Mouse (Mus musculus): ENCODE measurements around the gene Dock2. TPM values are rescaled to one million over a fixed set of nuclear protein-coding genes. Genes with fewer than 3 reads are reported as not detected.

Gene Dock2
- polyA plus RNA-seq, 1 experiment, result 35.9 TPM

- Histone ChIP-seq H3K4me1 (ENCODE audit: control insufficient read depth, insufficient read depth, insufficient read length) (no peaks in the 10 kb centered on the region; the same call in 1 of the 2 replicates), H3K4me3 (ENCODE audit: extremely low read depth, insufficient read depth, insufficient read length) (no peak overlapping the region), H3K27ac (ENCODE audit: insufficient read depth, low read length) (no peak overlapping the region), H3K36me3 (ENCODE audit: control insufficient read depth, insufficient read depth, low read length) (peaks cover 1% of the 10 kb centered on the region; the same call in 1 of the 2 replicates), H3K27me3 (ENCODE audit: control insufficient read depth, insufficient read depth, low read length) (no peaks in the 10 kb centered on the region)
- TF ChIP-seq CTCF (IDR thresholded peaks at IDR 0.05; ENCODE audit: extremely low read depth, insufficient read depth, insufficient read length, insufficient replicate concordance), result no peak
- no peak for TF ChIP-seq POLR2A (IDR thresholded peaks at IDR 0.05; ENCODE audit: low read depth, low read length)
- DNase-seq (ENCODE audit: low read depth in 1 of 2, low spot score in 2 of 2), result no peak
- WGBS, result 79% methylated on average over 1 of the region's 1 CpGs
These were observed 42.6 kb downstream of the Dock2 start for GRCm38 (mm10) chr11:34741081-34741480.

GRCm38 (mm10) chr11:34739816-34740215, 43.9 kb downstream of the Dock2 start:
- H3K36me3 ChIP-seq (ENCODE audit: control insufficient read depth, insufficient read depth, low read length), result peaks cover 1% of the 10 kb centered on the region; the same call in 1 of the 2 replicates
- TF ChIP-seq POLR2A (IDR thresholded peaks at IDR 0.05; ENCODE audit: low read depth, low read length) (no peak), CTCF (IDR thresholded peaks at IDR 0.05; ENCODE audit: extremely low read depth, insufficient read depth, insufficient read length, insufficient replicate concordance) (no peak)
- no peak overlapping the region for H3K27ac ChIP-seq (ENCODE audit: insufficient read depth, low read length)
- H3K4me1 ChIP-seq (ENCODE audit: control insufficient read depth, insufficient read depth, insufficient read length), result no peaks in the 10 kb centered on the region; the same call in 1 of the 2 replicates
- H3K4me3 ChIP-seq (ENCODE audit: extremely low read depth, insufficient read depth, insufficient read length), result no peak overlapping the region
- peak in 1 of 2 experiments; percentile 15 for DNase-seq (ENCODE audit: low read depth in 1 of 2, low spot score in 2 of 2)
- no peaks in the 10 kb centered on the region for H3K27me3 ChIP-seq (ENCODE audit: control insufficient read depth, insufficient read depth, low read length)
- 92% methylated on average over 3 of the region's 3 CpGs for WGBS

GRCm38 (mm10) chr11:34738945-34739344, 44.7 kb downstream of the Dock2 start:
- 76% methylated on average over 1 of the region's 1 CpGs for WGBS
- Histone ChIP-seq H3K27me3 (ENCODE audit: control insufficient read depth, insufficient read depth, low read length) (no peaks in the 10 kb centered on the region), H3K4me3 (ENCODE audit: extremely low read depth, insufficient read depth, insufficient read length) (no peak overlapping the region), H3K27ac (ENCODE audit: insufficient read depth, low read length) (no peak overlapping the region), H3K4me1 (ENCODE audit: control insufficient read depth, insufficient read depth, insufficient read length) (no peaks in the 10 kb centered on the region; the same call in 1 of the 2 replicates), H3K36me3 (ENCODE audit: control insufficient read depth, insufficient read depth, low read length) (peaks cover 1% of the 10 kb centered on the region; the same call in 1 of the 2 replicates)
- no peak for DNase-seq (ENCODE audit: low read depth in 1 of 2, low spot score in 2 of 2)
- no peak for TF ChIP-seq POLR2A (IDR thresholded peaks at IDR 0.05; ENCODE audit: low read depth, low read length)
- TF ChIP-seq CTCF (IDR thresholded peaks at IDR 0.05; ENCODE audit: extremely low read depth, insufficient read depth, insufficient read length, insufficient replicate concordance), result no peak

- TF ChIP-seq POLR2A (IDR thresholded peaks at IDR 0.05; ENCODE audit: low read depth, low read length), result no peak
- no peak for TF ChIP-seq CTCF (IDR thresholded peaks at IDR 0.05; ENCODE audit: extremely low read depth, insufficient read depth, insufficient read length, insufficient replicate concordance)
- 45% methylated on average over 4 of the region's 4 CpGs for WGBS
These were observed 46.5 kb downstream of the Dock2 start for GRCm38 (mm10) chr11:34737193-34737592.

GRCm38 (mm10) chr11:34734033-34734432, 49.7 kb downstream of the Dock2 start:
- H3K27ac ChIP-seq (ENCODE audit: insufficient read depth, low read length), result no peak overlapping the region
- TF ChIP-seq POLR2A (IDR thresholded peaks at IDR 0.05; ENCODE audit: low read depth, low read length) (no peak), CTCF (IDR thresholded peaks at IDR 0.05; ENCODE audit: extremely low read depth, insufficient read depth, insufficient read length, insufficient replicate concordance) (no peak)
- WGBS, result 77% methylated on average over 3 of the region's 3 CpGs
- no peaks in the 10 kb centered on the region; the same call in 1 of the 2 replicates for H3K4me1 ChIP-seq (ENCODE audit: control insufficient read depth, insufficient read depth, insufficient read length)
- no peak overlapping the region for H3K4me3 ChIP-seq (ENCODE audit: extremely low read depth, insufficient read depth, insufficient read length)
- peaks cover 20% of the 10 kb centered on the region for H3K36me3 ChIP-seq (ENCODE audit: control insufficient read depth, insufficient read depth, low read length)
- no peaks in the 10 kb centered on the region for H3K27me3 ChIP-seq (ENCODE audit: control insufficient read depth, insufficient read depth, low read length)
- no peak for DNase-seq (ENCODE audit: low read depth in 1 of 2, low spot score in 2 of 2)

More at GRCm38 (mm10) chr11:34737193-34737592, 46.5 kb downstream of the Dock2 start:
- Histone ChIP-seq H3K27me3 (ENCODE audit: control insufficient read depth, insufficient read depth, low read length) (no peaks in the 10 kb centered on the region), H3K36me3 (ENCODE audit: control insufficient read depth, insufficient read depth, low read length) (peaks cover 5% of the 10 kb centered on the region; the same call in 1 of the 2 replicates), H3K4me3 (ENCODE audit: extremely low read depth, insufficient read depth, insufficient read length) (no peak overlapping the region), H3K4me1 (ENCODE audit: control insufficient read depth, insufficient read depth, insufficient read length) (no peaks in the 10 kb centered on the region; the same call in 1 of the 2 replicates), H3K27ac (ENCODE audit: insufficient read depth, low read length) (no peak overlapping the region)
- DNase-seq (ENCODE audit: low read depth in 1 of 2, low spot score in 2 of 2), result no peak

GRCm38 (mm10) chr11:34727467-34727866, 56.2 kb downstream of the Dock2 start:
- WGBS, result 79% methylated on average over 3 of the region's 3 CpGs
- Histone ChIP-seq H3K27ac (ENCODE audit: insufficient read depth, low read length) (no peak overlapping the region), H3K4me3 (ENCODE audit: extremely low read depth, insufficient read depth, insufficient read length) (no peak overlapping the region), H3K27me3 (ENCODE audit: control insufficient read depth, insufficient read depth, low read length) (no peaks in the 10 kb centered on the region), H3K4me1 (ENCODE audit: control insufficient read depth, insufficient read depth, insufficient read length) (no peaks in the 10 kb centered on the region), H3K36me3 (ENCODE audit: control insufficient read depth, insufficient read depth, low read length) (peaks cover 43% of the 10 kb centered on the region)
- no peak for TF ChIP-seq CTCF (IDR thresholded peaks at IDR 0.05; ENCODE audit: extremely low read depth, insufficient read depth, insufficient read length, insufficient replicate concordance)
- TF ChIP-seq POLR2A (IDR thresholded peaks at IDR 0.05; ENCODE audit: low read depth, low read length), result no peak
- DNase-seq (ENCODE audit: low read depth in 1 of 2, low spot score in 2 of 2), result no peak

GRCm38 (mm10) chr11:34726699-34727347, 56.9 kb downstream of the Dock2 start:
- no peak for DNase-seq (ENCODE audit: low read depth in 1 of 2, low spot score in 2 of 2)
- no peaks in the 10 kb centered on the region for H3K4me1 ChIP-seq (ENCODE audit: control insufficient read depth, insufficient read depth, insufficient read length)
- 85% methylated on average over 9 of the region's 9 CpGs for WGBS
- no peak overlapping the region for H3K4me3 ChIP-seq (ENCODE audit: extremely low read depth, insufficient read depth, insufficient read length)
- peaks cover 48% of the 10 kb centered on the region for H3K36me3 ChIP-seq (ENCODE audit: control insufficient read depth, insufficient read depth, low read length)
- H3K27ac ChIP-seq (ENCODE audit: insufficient read depth, low read length), result no peak overlapping the region; the same call in 1 of the 2 replicates
- no peaks in the 10 kb centered on the region for H3K27me3 ChIP-seq (ENCODE audit: control insufficient read depth, insufficient read depth, low read length)
- TF ChIP-seq CTCF (IDR thresholded peaks at IDR 0.05; ENCODE audit: extremely low read depth, insufficient read depth, insufficient read length, insufficient replicate concordance) (no peak), POLR2A (IDR thresholded peaks at IDR 0.05; ENCODE audit: low read depth, low read length) (no peak)

All from spleen, adult 2 months (tissue).